Mouse (Mus musculus) neural tube, embryonic 14.5 days (tissue): ENCODE measurements around the gene Esrra. TPM values are rescaled to one million over a fixed set of nuclear protein-coding genes. Genes with fewer than 3 reads are reported as not detected.

ENCODE experiments used
- ATAC-seq: fragments of 200-750 bp; cut with Nextera tagmentation; 2 replicates; pipeline ENCODE4 v1.8.0; 2017; ENCODE audit warnings: low read depth, mild to moderate bottlenecking, moderate TSS enrichment, moderate library complexity
- H3K27ac ChIP-seq: fragments of 300-500 bp; sonication (generic); 2 replicates; pipeline ENCODE4 v1.5.1; 2014; ENCODE audit warnings: low read depth, mild to moderate bottlenecking, control low read depth, low read length, moderate library complexity, mixed read lengths
- H3K27me3 ChIP-seq: fragments of 300-500 bp; sonication (generic); 2 replicates; pipeline ENCODE4 v1.6.1; 2014; ENCODE audit warnings: low read length; ENCODE audit not compliant: control insufficient read depth, insufficient read depth
- H3K36me3 ChIP-seq: fragments of 300-500 bp; sonication (generic); 2 replicates; pipeline ENCODE4 v1.6.1; 2014; ENCODE audit warnings: low read length, mixed read lengths; ENCODE audit not compliant: control insufficient read depth, insufficient read depth
- H3K4me1 ChIP-seq: fragments of 300-500 bp; sonication (generic); 2 replicates; pipeline ENCODE4 v1.6.1; 2014; ENCODE audit warnings: low read length; ENCODE audit not compliant: control insufficient read depth, insufficient read depth
- H3K4me2 ChIP-seq: fragments of 300-500 bp; sonication (generic); 2 replicates; pipeline ENCODE4 v1.6.1; 2014; ENCODE audit warnings: mild to moderate bottlenecking, low read depth, low read length, control low read depth
- H3K4me3 ChIP-seq: fragments of 300-500 bp; sonication (generic); 2 replicates; pipeline ENCODE4 v1.5.1; 2014; ENCODE audit warnings: low read depth, low read length, control low read depth, mixed read lengths
- H3K9ac ChIP-seq: fragments of 300-500 bp; sonication (generic); replicated peaks from 2 replicates; pipeline ENCODE4 v1.6.1; 2014; ENCODE audit warnings: low read depth, mild to moderate bottlenecking, control low read depth, low read length, mixed read lengths
- H3K9me3 ChIP-seq: fragments of 300-500 bp; sonication (generic); 2 replicates; pipeline ENCODE4 v1.6.1; 2016; ENCODE audit warnings: low read length; ENCODE audit not compliant: control insufficient read depth
- WGBS: fragments of 180-500 bp; shearing (Covaris S2); extraction: QIAGEN DNeasy Blood & Tissue Kit; methylation state at CpG from one replicate; pipeline ENCODE4 v1.1.7; 2014; 5-methylcytosine and 5-hydroxymethylcytosine counted together
- polyA plus RNA-seq: library from polyadenylated mRNA; unstranded; fragments of >200 nt; fragmentation: Nextera tagmentation; extraction: Ambion mirVana; gene quantifications from 2 replicates; pipeline ENCODE4 v1.2.1, GENCODE M21; 2014

Esrra gene
- polyA plus RNA-seq, 1 experiment from 2014 or later = 8.4 TPM

GRCm38 (mm10) chr19:6893731-6894451 is 27.7 kb downstream of the Esrra start:
- no peak for ATAC-seq
- Histone ChIP-seq H3K4me3 (no peak overlapping the region), H3K36me3 (no peaks in the 10 kb centered on the region), H3K27me3 (no peaks in the 10 kb centered on the region), H3K4me1 (no peaks in the 10 kb centered on the region), H3K9ac (no peak overlapping the region), H3K27ac (no peak overlapping the region), H3K9me3 (no peaks in the 10 kb centered on the region), H3K4me2 (no peak overlapping the region)
- WGBS = 93% methylated on average over 14 of the region's 14 CpGs

GRCm38 (mm10) chr19:6892512-6892911 is 29.1 kb downstream of the Esrra start:
- Histone ChIP-seq H3K9me3 (no peaks in the 10 kb centered on the region), H3K4me2 (no peak overlapping the region), H3K27me3 (no peaks in the 10 kb centered on the region), H3K4me3 (no peak overlapping the region), H3K4me1 (no peaks in the 10 kb centered on the region), H3K9ac (no peak overlapping the region), H3K36me3 (no peaks in the 10 kb centered on the region), H3K27ac (no peak overlapping the region)
- ATAC-seq = no peak
- WGBS = 65% methylated on average over 4 of the region's 4 CpGs

- Histone ChIP-seq H3K27ac (no peak overlapping the region), H3K36me3 (no peaks in the 10 kb centered on the region), H3K4me1 (no peaks in the 10 kb centered on the region), H3K9me3 (peaks cover 3% of the 10 kb centered on the region; the same call in 1 of the 2 replicates), H3K9ac (no peak overlapping the region), H3K4me3 (no peak overlapping the region), H3K4me2 (no peak overlapping the region), H3K27me3 (no peaks in the 10 kb centered on the region)
- ATAC-seq = no peak
- 91% methylated on average over 4 of the region's 4 CpGs for WGBS
These were observed 43.6 kb downstream of the Esrra start for GRCm38 (mm10) chr19:6877965-6878364.

- no peak overlapping the region for H3K4me2 ChIP-seq
- H3K4me1 ChIP-seq = no peaks in the 10 kb centered on the region
- peaks cover 3% of the 10 kb centered on the region; the same call in 1 of the 2 replicates for H3K9me3 ChIP-seq
- no peaks in the 10 kb centered on the region for H3K27me3 ChIP-seq
- no peaks in the 10 kb centered on the region for H3K36me3 ChIP-seq
- ATAC-seq = no peak
- H3K9ac ChIP-seq = no peak overlapping the region
- H3K4me3 ChIP-seq = no peak overlapping the region
- no peak overlapping the region for H3K27ac ChIP-seq
These were observed 44.8 kb downstream of the Esrra start for GRCm38 (mm10) chr19:6876799-6877198.

GRCm38 (mm10) chr19:6875834-6876233 is 45.8 kb downstream of the Esrra start:
- 88% methylated on average over 6 of the region's 6 CpGs for WGBS
- no peak for ATAC-seq
- no peaks in the 10 kb centered on the region for H3K27me3 ChIP-seq

GRCm38 (mm10) chr19:6874257-6874656 is 47.4 kb downstream of the Esrra start:
- no peaks in the 10 kb centered on the region for H3K4me1 ChIP-seq
- no peak overlapping the region for H3K4me2 ChIP-seq
- H3K36me3 ChIP-seq = no peaks in the 10 kb centered on the region
- no peak overlapping the region for H3K27ac ChIP-seq
- H3K9ac ChIP-seq = no peak overlapping the region
- no peak for ATAC-seq
- 85% methylated on average over 1 of the region's 1 CpGs for WGBS
- no peaks in the 10 kb centered on the region for H3K27me3 ChIP-seq
- H3K9me3 ChIP-seq = no peaks in the 10 kb centered on the region
- no peak overlapping the region for H3K4me3 ChIP-seq

More at GRCm38 (mm10) chr19:6875834-6876233, 45.8 kb downstream of the Esrra start:
- H3K9me3 ChIP-seq = peaks cover 3% of the 10 kb centered on the region; the same call in 1 of the 2 replicates
- H3K4me3 ChIP-seq = no peak overlapping the region
- H3K27ac ChIP-seq = no peak overlapping the region
- H3K36me3 ChIP-seq = no peaks in the 10 kb centered on the region
- no peak overlapping the region for H3K9ac ChIP-seq
- H3K4me1 ChIP-seq = no peaks in the 10 kb centered on the region
- no peak overlapping the region for H3K4me2 ChIP-seq

- WGBS = 80% methylated on average over 3 of the region's 3 CpGs
- H3K27me3 ChIP-seq = no peaks in the 10 kb centered on the region
These were observed 48.9 kb downstream of the Esrra start for GRCm38 (mm10) chr19:6872701-6873100.

GRCm38 (mm10) chr19:6871574-6872271 is 49.9 kb downstream of the Esrra start:
- Histone ChIP-seq H3K9ac (no peak overlapping the region), H3K4me1 (no peaks in the 10 kb centered on the region), H3K9me3 (no peaks in the 10 kb centered on the region), H3K27ac (no peak overlapping the region), H3K4me3 (no peak overlapping the region), H3K27me3 (no peaks in the 10 kb centered on the region), H3K36me3 (no peaks in the 10 kb centered on the region), H3K4me2 (no peak overlapping the region)
- 59% methylated on average over 5 of the region's 5 CpGs for WGBS
- no peak for ATAC-seq

More at GRCm38 (mm10) chr19:6872701-6873100, 48.9 kb downstream of the Esrra start:
- H3K27ac ChIP-seq = no peak overlapping the region
- no peaks in the 10 kb centered on the region for H3K4me1 ChIP-seq
- H3K4me3 ChIP-seq = no peak overlapping the region
- no peak overlapping the region for H3K4me2 ChIP-seq
- H3K9ac ChIP-seq = no peak overlapping the region
- no peaks in the 10 kb centered on the region for H3K9me3 ChIP-seq
- H3K36me3 ChIP-seq = no peaks in the 10 kb centered on the region
- ATAC-seq = no peak

GRCm38 (mm10) chr19:6869355-6869754 is 52.3 kb downstream of the Esrra start:
- ATAC-seq = no peak
- Histone ChIP-seq H3K27me3 (no peaks in the 10 kb centered on the region), H3K27ac (no peak overlapping the region), H3K9ac (no peak overlapping the region), H3K9me3 (no peaks in the 10 kb centered on the region), H3K36me3 (no peaks in the 10 kb centered on the region), H3K4me3 (no peak overlapping the region), H3K4me1 (no peaks in the 10 kb centered on the region), H3K4me2 (no peak overlapping the region)
- 1% methylated on average over 5 of the region's 5 CpGs for WGBS
